9 mouse cellular contexts compared by ENCODE assay signal in the genomic region with DNA sequence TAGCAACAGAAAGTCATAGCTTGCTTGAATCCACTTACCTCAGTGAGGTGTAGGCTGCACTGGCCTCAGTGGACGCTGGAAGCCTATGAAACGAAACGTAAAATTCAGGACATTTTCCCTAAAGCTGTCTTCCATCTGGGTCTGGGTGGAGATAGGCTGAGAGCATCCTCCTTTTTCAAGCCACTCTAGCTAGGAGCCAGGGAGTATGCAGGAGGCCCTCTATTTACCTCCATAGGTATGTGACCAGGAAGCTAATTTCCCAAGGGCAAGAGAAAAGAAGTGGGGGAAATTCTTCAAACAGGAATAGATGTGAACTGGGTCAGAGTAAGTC.
DNase-seq lines count a peak whose midpoint lies in the region; ATAC-seq and TF ChIP-seq lines count a peak whose summit lies in the region.
"Had no signal": no experiment of that assay in that cellular context is flagged by ENCODE, and none has a peak within 500 bp of the region (broad histone marks: within the 10 kb centered on the region; RNA-seq: fewer than 3 reads in every experiment).

No protein-coding gene starts in this region.

- H3K27me3 ChIP-seq in forebrain, embryonic 13.5 days: no peaks in the 10 kb centered on the region
- no peaks in the 10 kb centered on the region for H3K27me3 ChIP-seq in forebrain, embryonic 11.5 days (ENCODE audit: control insufficient read depth, insufficient read depth, low read length)
- H3K27me3 ChIP-seq in hindbrain, embryonic 16.5 days (replicated peaks; ENCODE audit: control insufficient read depth, insufficient read depth, low read length): no peaks in the 10 kb centered on the region
- H3K27me3 ChIP-seq in hindbrain, embryonic 12.5 days: no peaks in the 10 kb centered on the region
- H3K27me3 ChIP-seq in lung, postnatal 0 days (replicated peaks; ENCODE audit: insufficient read depth, low read length): 0 out of 2 replicates have a peak, but pooled peaks cover 4% of the 10 kb centered on the region
- H3K27me3 ChIP-seq: lung, embryonic 15.5 days had no signal

- no peak for TF ChIP-seq CTCF in lung, postnatal 0 days (IDR thresholded peaks at IDR 0.05)

- H3K36me3 ChIP-seq in forebrain, embryonic 13.5 days (ENCODE audit: poor library complexity, severe bottlenecking): no peaks in the 10 kb centered on the region
- no peaks in the 10 kb centered on the region for H3K36me3 ChIP-seq in forebrain, embryonic 11.5 days (ENCODE audit: control insufficient read depth, insufficient read depth, low read length)
- no peaks in the 10 kb centered on the region for H3K36me3 ChIP-seq in hindbrain, embryonic 16.5 days (ENCODE audit: control insufficient read depth, insufficient read depth, low read length)
- H3K36me3 ChIP-seq in hindbrain, embryonic 12.5 days: no peaks in the 10 kb centered on the region
- H3K36me3 ChIP-seq in lung, postnatal 0 days (ENCODE audit: insufficient read depth, low read length): no peaks in the 10 kb centered on the region
- H3K36me3 ChIP-seq: lung, embryonic 15.5 days had no signal

- H3K4me2 ChIP-seq in forebrain, embryonic 13.5 days: peak overlapping the region; percentile 59; the same call in 1 of the 2 replicates
- H3K4me2 ChIP-seq in forebrain, embryonic 11.5 days (ENCODE audit: low read depth, low read length, severe bottlenecking): no peak overlapping the region
- peak overlapping the region; percentile 66; the same call in 1 of the 2 replicates for H3K4me2 ChIP-seq in hindbrain, embryonic 16.5 days (ENCODE audit: low read length)
- no peak overlapping the region for H3K4me2 ChIP-seq in hindbrain, embryonic 12.5 days (replicated peaks)
- H3K4me2 ChIP-seq in lung, postnatal 0 days (replicated peaks; ENCODE audit: low read depth, low read length): no peak overlapping the region

- no peak for DNase-seq in forebrain, embryonic 11.5 days (ENCODE audit: low spot score)
- DNase-seq in testis, postnatal 14 days (ENCODE audit: low spot score): peak; percentile 1
- DNase-seq in testis, postnatal 10 days (ENCODE audit: low spot score): no peak
- DNase-seq in lung, postnatal 0 days (ENCODE audit: low spot score): no peak
- DNase-seq in kidney, postnatal 10 days: no peak

- 0 out of 2 replicates have a peak, but pooled peaks cover 5% of the 10 kb centered on the region for H3K4me1 ChIP-seq in forebrain, embryonic 13.5 days
- no peaks in the 10 kb centered on the region for H3K4me1 ChIP-seq in forebrain, embryonic 11.5 days (replicated peaks; ENCODE audit: control insufficient read depth, insufficient read depth, low read length)
- peaks cover 4% of the 10 kb centered on the region; the same call in 1 of the 2 replicates for H3K4me1 ChIP-seq in hindbrain, embryonic 16.5 days (ENCODE audit: control insufficient read depth, insufficient read depth, low read depth, low read length)
- no peaks in the 10 kb centered on the region for H3K4me1 ChIP-seq in hindbrain, embryonic 12.5 days
- no peaks in the 10 kb centered on the region for H3K4me1 ChIP-seq in lung, postnatal 0 days (ENCODE audit: insufficient read depth, low read depth, low read length)
- H3K4me1 ChIP-seq: lung, embryonic 15.5 days had no signal

- H3K9ac ChIP-seq in forebrain, embryonic 13.5 days: 0 out of 2 replicates have a peak overlapping the region, but pooled peaks have one; percentile 58
- no peak overlapping the region; the same call in 1 of the 2 replicates for H3K9ac ChIP-seq in forebrain, embryonic 11.5 days (ENCODE audit: low read length)
- H3K9ac ChIP-seq in hindbrain, embryonic 16.5 days (ENCODE audit: low read depth, low read length): no peak overlapping the region
- H3K9ac ChIP-seq in hindbrain, embryonic 12.5 days: no peak overlapping the region
- no peak overlapping the region for H3K9ac ChIP-seq in lung, postnatal 0 days (replicated peaks; ENCODE audit: low read depth)
- H3K9ac ChIP-seq: lung, embryonic 15.5 days had no signal

- H3K9me3 ChIP-seq in forebrain, embryonic 13.5 days (replicated peaks): no peaks in the 10 kb centered on the region
- no peaks in the 10 kb centered on the region for H3K9me3 ChIP-seq in forebrain, embryonic 11.5 days (ENCODE audit: control insufficient read depth, low read length)
- H3K9me3 ChIP-seq in hindbrain, embryonic 16.5 days (ENCODE audit: control insufficient read depth, low read length): no peaks in the 10 kb centered on the region
- no peaks in the 10 kb centered on the region for H3K9me3 ChIP-seq in hindbrain, embryonic 12.5 days (replicated peaks)
- no peaks in the 10 kb centered on the region for H3K9me3 ChIP-seq in lung, postnatal 0 days (ENCODE audit: low read length)
- H3K9me3 ChIP-seq: lung, embryonic 15.5 days had no signal

- no peak overlapping the region for H3K27ac ChIP-seq in forebrain, embryonic 13.5 days
- H3K27ac ChIP-seq in forebrain, embryonic 11.5 days (ENCODE audit: low read depth, low read length): no peak overlapping the region
- H3K27ac ChIP-seq in hindbrain, embryonic 16.5 days (ENCODE audit: low read depth, low read length): no peak overlapping the region
- H3K27ac ChIP-seq in hindbrain, embryonic 12.5 days: no peak overlapping the region
- no peak overlapping the region for H3K27ac ChIP-seq in lung, postnatal 0 days (ENCODE audit: low read length)
- H3K27ac ChIP-seq: lung, embryonic 15.5 days had no signal

- H3K4me3 ChIP-seq in forebrain, embryonic 13.5 days: no peak overlapping the region
- H3K4me3 ChIP-seq in forebrain, embryonic 11.5 days (ENCODE audit: low read depth, low read length): no peak overlapping the region
- no peak overlapping the region for H3K4me3 ChIP-seq in hindbrain, embryonic 16.5 days (ENCODE audit: low read length)
- H3K4me3 ChIP-seq in hindbrain, embryonic 12.5 days: no peak overlapping the region
- H3K4me3 ChIP-seq in lung, postnatal 0 days (ENCODE audit: low read depth, low read length): no peak overlapping the region

- 87% methylated on average over 3 of the region's 3 CpGs for WGBS in forebrain, embryonic 13.5 days
- 87% methylated on average over 3 of the region's 3 CpGs for WGBS in forebrain, embryonic 11.5 days
- WGBS in hindbrain, embryonic 16.5 days: 76% methylated on average over 3 of the region's 3 CpGs
- WGBS in hindbrain, embryonic 12.5 days: 76% methylated on average over 3 of the region's 3 CpGs
- WGBS in lung, postnatal 0 days: 74% methylated on average over 3 of the region's 3 CpGs

- no peak for TF ChIP-seq EP300 in lung, postnatal 0 days (IDR thresholded peaks at IDR 0.05)

- no peak; the same call in 1 of the 2 replicates for ATAC-seq in forebrain, embryonic 13.5 days
- no peak for ATAC-seq in forebrain, embryonic 11.5 days (replicated peaks; ENCODE audit: low FRiP score)
- 0 out of 2 replicates have a peak, but pooled peaks have one; percentile 6 for ATAC-seq in hindbrain, embryonic 16.5 days
- no peak for ATAC-seq in hindbrain, embryonic 12.5 days (ENCODE audit: low FRiP score)
- ATAC-seq in lung, postnatal 0 days: no peak

Comparison
In these comparisons a context has a peak if more than half of its experiments do, and no peak if none do; other contexts are left out.
1. H3K4me2 ChIP-seq: peak in forebrain, embryonic 13.5 days (single experiment) and hindbrain, embryonic 16.5 days (single experiment); none in forebrain, embryonic 11.5 days (single experiment), hindbrain, embryonic 12.5 days (single experiment) and lung, postnatal 0 days (single experiment).